28 mouse cellular contexts compared by ENCODE assay signal in genomic region chr5:139160899-139161298, GRCm38 (mm10). TPM values are rescaled to one million over a fixed set of nuclear protein-coding genes. Genes with fewer than 3 reads are reported as not detected.
DNase-seq lines count a peak whose midpoint lies in the region; ATAC-seq and TF ChIP-seq lines count a peak whose summit lies in the region.
"Had no signal": no experiment of that assay in that cellular context is flagged by ENCODE, and none has a peak within 500 bp of the region (broad histone marks: within the 10 kb centered on the region; RNA-seq: fewer than 3 reads in every experiment).

No protein-coding gene starts in this region.

- peak; percentile 57; the same call in 1 of the 2 replicates for TF ChIP-seq EP300 in CH12.LX (IDR thresholded peaks at IDR 0.05; ENCODE audit: low read length)

- H3K9me3 ChIP-seq in CH12.LX (replicated peaks; ENCODE audit: low read length) = no peaks in the 10 kb centered on the region
- H3K9me3 ChIP-seq: forebrain, embryonic 13.5 days; heart, embryonic 12.5 days; kidney, embryonic 15.5 days; limb, embryonic 12.5 days had no signal

- dilution Hi-C loops in CH12.LX (cut with MboI; ENCODE audit: extremely low pct_ligation_motif_present, extremely low pct_unique_long_range_greater_than_20kb, low sequenced_read_pairs) = no loop called here

- TF ChIP-seq CTCF in thymus, adult 2 months (IDR thresholded peaks at IDR 0.05; ENCODE audit: borderline replicate concordance, control insufficient read depth, extremely low read depth, insufficient read depth, low read length, poor library complexity) = no peak
- no peak for TF ChIP-seq CTCF in CH12.LX (conservative IDR thresholded peaks at IDR 0.05 in 1 of 2, IDR thresholded peaks at IDR 0.05 in 1 of 2; ENCODE audit: low read depth in 2 of 2, low read length in 2 of 2)
- TF ChIP-seq CTCF in layer of hippocampus, adult 2 months (conservative IDR thresholded peaks at IDR 0.05) = no peak

- WGBS in thymus, adult 2 months = 32% methylated on average over 8 of the region's 8 CpGs

- H3K4me3 ChIP-seq in thymus, adult 2 months (ENCODE audit: control insufficient read depth, insufficient read depth, low read length) = no peak overlapping the region
- H3K4me3 ChIP-seq in CH12.LX (replicated peaks in 1 of 3; ENCODE audit: low read depth in 2 of 3, low read length in 2 of 3, poor library complexity in 1 of 3) = no peak overlapping the region
- H3K4me3 ChIP-seq in layer of hippocampus, adult 2 months = no peak overlapping the region
- H3K4me3 ChIP-seq: forebrain, embryonic 13.5 days; heart, adult 2 months; heart, embryonic 12.5 days; kidney, embryonic 15.5 days; left cerebral cortex, adult 2 months; limb, embryonic 12.5 days had no signal

- H3K9ac ChIP-seq in CH12.LX (ENCODE audit: insufficient read depth, low read depth) = no peak overlapping the region
- H3K9ac ChIP-seq: forebrain, embryonic 13.5 days; heart, embryonic 12.5 days; hindbrain, embryonic 14.5 days; kidney, embryonic 15.5 days; limb, embryonic 12.5 days had no signal

- no peaks in the 10 kb centered on the region for H3K27me3 ChIP-seq in thymus, adult 2 months (ENCODE audit: control insufficient read depth, insufficient read depth, low read length)
- no peaks in the 10 kb centered on the region for H3K27me3 ChIP-seq in CH12.LX (replicated peaks)
- H3K27me3 ChIP-seq: forebrain, embryonic 13.5 days; heart, embryonic 12.5 days; kidney, embryonic 15.5 days; limb, embryonic 12.5 days; Patski had no signal

- peaks cover 53% of the 10 kb centered on the region for H3K4me1 ChIP-seq in thymus, adult 2 months (replicated peaks; ENCODE audit: control insufficient read depth, insufficient read depth, low read length)
- peaks cover 21 to 70% of the 10 kb centered on the region in 2 experiments for H3K4me1 ChIP-seq in CH12.LX (ENCODE audit: control insufficient read depth in 1 of 2, insufficient read depth in 2 of 2)
- H3K4me1 ChIP-seq: forebrain, embryonic 13.5 days; heart, embryonic 12.5 days; kidney, embryonic 15.5 days; limb, embryonic 12.5 days had no signal

- no peak for TF ChIP-seq POLR2A in thymus, adult 2 months (IDR thresholded peaks at IDR 0.05; ENCODE audit: control insufficient read depth, extremely low read depth, insufficient read depth, low read length, poor library complexity)
- TF ChIP-seq POLR2A in CH12.LX (IDR thresholded peaks at IDR 0.05; ENCODE audit: low read depth, low read length) = no peak

- TF ChIP-seq RAD21 in CH12.LX (IDR thresholded peaks at IDR 0.05; ENCODE audit: low read depth, low read length) = no peak

- in situ Hi-C loops in CH12.LX (cut with MboI; ENCODE audit: low pct_ligation_motif_present, low pct_unique_long_range_greater_than_20kb, low sequenced_read_pairs) = no loop called here

- H3K36me3 ChIP-seq in thymus, adult 2 months (ENCODE audit: control insufficient read depth, insufficient read depth, low read length) = no peaks in the 10 kb centered on the region
- peaks cover 34 to 69% of the 10 kb centered on the region in 2 experiments for H3K36me3 ChIP-seq in CH12.LX (replicated peaks in 1 of 2; ENCODE audit: control insufficient read depth in 1 of 2, insufficient read depth in 1 of 2, low read length in 1 of 2)

- ATAC-seq in megakaryocyte, adult 5-6 weeks (ENCODE audit: poor library complexity, severe bottlenecking) = peak; percentile 38
- ATAC-seq: forebrain, embryonic 13.5 days; inflammation-experienced regulatory T-cells, adult 6 months; lung, postnatal 0 days; Patski had no signal

- H3K27ac ChIP-seq in thymus, adult 2 months (ENCODE audit: control insufficient read depth, insufficient read depth, low read length) = peak overlapping the region; percentile 92
- no peak overlapping the region; the same call in 1 of the 2 replicates for H3K27ac ChIP-seq in CH12.LX (ENCODE audit: insufficient read depth, low read depth)
- H3K27ac ChIP-seq in layer of hippocampus, adult 2 months = no peak overlapping the region
- H3K27ac ChIP-seq: forebrain, embryonic 13.5 days; heart, adult 2 months; hindbrain, embryonic 14.5 days; kidney, embryonic 15.5 days; left cerebral cortex, adult 2 months; limb, embryonic 12.5 days; macrophage had no signal

- H3K4me2 ChIP-seq in CH12.LX (ENCODE audit: insufficient read depth, low read depth, poor library complexity, severe bottlenecking) = no peak overlapping the region; the same call in 1 of the 2 replicates
- H3K4me2 ChIP-seq: forebrain, embryonic 13.5 days; heart, embryonic 12.5 days; hindbrain, embryonic 14.5 days; kidney, embryonic 15.5 days; limb, embryonic 12.5 days had no signal

- no peak for DNase-seq in thymus, adult 2 months
- DNase-seq in thymus, postnatal 10 days (ENCODE audit: low spot score in 2 of 2) = no peak
- DNase-seq in CH12.LX (ENCODE audit: extremely low read depth) = peak; percentile 72
- peak; percentile 30 for DNase-seq in thymus, postnatal 25 days
- no peak for DNase-seq in right cerebral cortex, adult 2 months (ENCODE audit: low spot score in 2 of 2)
- no peak for DNase-seq in layer of hippocampus, adult 2 months (ENCODE audit: low spot score in 2 of 2)
- no peak for DNase-seq in lung, postnatal 14 days
- DNase-seq: adrenal gland, postnatal 36 days; cerebellum, adult 9-10 months; cerebellum, postnatal 36 days; gastrocnemius, postnatal 36 days; heart, adult 2 months; kidney, adult 18-20 months; kidney, postnatal 25 days; midbrain, embryonic 14.5 days had no signal

- no peaks in the 10 kb centered on the region for H3K79me2 ChIP-seq in CH12.LX (replicated peaks; ENCODE audit: control insufficient read depth, extremely low read depth, insufficient read depth, poor library complexity, severe bottlenecking)

TF ChIP-seq in CH12.LX, 34 proteins besides CTCF, POLR2A, EP300 and RAD21:
- TF ChIP-seq CHD1 (IDR thresholded peaks at IDR 0.05; ENCODE audit: low read depth, low read length) (no peak), UBTF (IDR thresholded peaks at IDR 0.05; ENCODE audit: low read depth, low read length) (no peak), ETS1 (conservative IDR thresholded peaks at IDR 0.05; ENCODE audit: low read depth, low read length) (peak; percentile 60; the same call in 1 of the 2 replicates), ZMIZ1 (IDR thresholded peaks at IDR 0.05; ENCODE audit: low read depth, low read length) (no peak), HCFC1 (IDR thresholded peaks at IDR 0.05; ENCODE audit: low read depth, low read length) (no peak), IRF4 (IDR thresholded peaks at IDR 0.05; ENCODE audit: low read depth, low read length) (no peak), JUN (IDR thresholded peaks at IDR 0.05; ENCODE audit: insufficient read depth, low read depth, low read length) (no peak), ELF1 (IDR thresholded peaks at IDR 0.05; ENCODE audit: low read depth, low read length) (no peak), E2F4 (IDR thresholded peaks at IDR 0.05; ENCODE audit: insufficient replicate concordance, low read depth, low read length) (no peak), TCF12 (IDR thresholded peaks at IDR 0.05; ENCODE audit: low read depth, low read length) (peak; percentile 85), SIN3A (IDR thresholded peaks at IDR 0.05; ENCODE audit: low read length) (no peak), MAX (IDR thresholded peaks at IDR 0.05; ENCODE audit: low read length) (no peak), NELFE (IDR thresholded peaks at IDR 0.05; ENCODE audit: low read depth, low read length) (no peak), RCOR1 (conservative IDR thresholded peaks at IDR 0.05; ENCODE audit: low read depth, low read length) (no peak)

RNA-seq across cellular contexts. Expression of gene Dnaaf5, which starts 10.9 kb away (rescaled TPM):
- 50.5 and 66.5 TPM in 2 replicates for polyA plus RNA-seq in thymus, adult 2 months (2012; rRNA removed)
- total RNA-seq in CH12.LX (2012; rRNA removed) = 17.6 and 21.7 TPM in 2 replicates
- total RNA-seq in CH12.LX (2014; rRNA removed) = 13.8 and 17.9 TPM in 2 replicates
- polyA plus RNA-seq in CH12.LX (2012; ENCODE audit: insufficient read length, low read depth) = 22.9 and 25.2 TPM in 2 replicates
- total RNA-seq in megakaryocyte, adult 5-6 weeks (2015) = 5.2 and 5.6 TPM in 2 replicates
- 3.3 and 4.1 TPM in 2 replicates for total RNA-seq in megakaryocyte, adult 5-6 weeks (2017)
- 10 to 100 TPM in 1 of 2 experiments, 1 to 10 TPM in 1; 5.7 to 10.7 TPM for total RNA-seq in layer of hippocampus, adult 2 months (2021)

RNA-seq across cellular contexts. Expression of gene Prkar1b, which starts 11.1 kb away (rescaled TPM):
- polyA plus RNA-seq in thymus, adult 2 months (2012; rRNA removed) = 3.6 TPM in 2 replicates
- total RNA-seq in CH12.LX (2012; rRNA removed) = not detected in 2 replicates
- total RNA-seq in CH12.LX (2014; rRNA removed) = not detected in 2 replicates
- polyA plus RNA-seq in CH12.LX (2012; ENCODE audit: insufficient read length, low read depth) = not detected in 2 replicates
- total RNA-seq in megakaryocyte, adult 5-6 weeks (2015) = 0.27 and 0.60 TPM in 2 replicates
- 0.04 and 0.48 TPM in 2 replicates for total RNA-seq in megakaryocyte, adult 5-6 weeks (2017)
- total RNA-seq in layer of hippocampus, adult 2 months (2021) = 100 to 1,000 TPM; 393 to 425 TPM
- total RNA-seq: hematopoietic stem cell, adult 5-6 weeks; MEL had no signal

RNA-seq across cellular contexts. Expression of gene Sun1, which starts 39.5 kb away (rescaled TPM):
- 34.3 and 36.3 TPM in 2 replicates for polyA plus RNA-seq in thymus, adult 2 months (2012; rRNA removed)
- total RNA-seq in CH12.LX (2012; rRNA removed) (16.7 and 18.5 TPM in 2 replicates), CH12.LX (2014; rRNA removed) (12.2 and 12.9 TPM in 2 replicates)
- polyA plus RNA-seq in CH12.LX (2012; ENCODE audit: insufficient read length, low read depth) = 8.7 and 10.1 TPM in 2 replicates
- total RNA-seq in megakaryocyte, adult 5-6 weeks (2015) = 40.8 and 44.1 TPM in 2 replicates
- 67.0 and 72.5 TPM in 2 replicates for total RNA-seq in megakaryocyte, adult 5-6 weeks (2017)
- 10 to 100 TPM; 78.8 to 91.0 TPM for total RNA-seq in layer of hippocampus, adult 2 months (2021)

Comparison
In these comparisons a context has a peak if more than half of its experiments do, and no peak if none do; other contexts are left out.
1. DNase-seq: peak in CH12.LX (single experiment) and thymus, postnatal 25 days (single experiment); none in thymus, adult 2 months (single experiment), thymus, postnatal 10 days (0 of 2), right cerebral cortex, adult 2 months (0 of 2), layer of hippocampus, adult 2 months (0 of 2) and lung, postnatal 14 days (single experiment).
2. RNA of gene Prkar1b, which starts 11.1 kb away (total RNA-seq): 393 to 425 TPM in layer of hippocampus, adult 2 months; not detected in CH12.LX and 0.04 to 0.60 TPM in megakaryocyte, adult 5-6 weeks; every median in the first group is over 100 times any median in the second.